Mouse (Mus musculus) ES-CJ7 (cell line): ENCODE data around the gene Gmcl1.

Experiments used
- DNase-seq: peaks from one replicate; pipeline ENCODE4 v3.0.0; 2011; ENCODE audit warnings: low read depth, low spot score

The Gmcl1 gene

DNA sequence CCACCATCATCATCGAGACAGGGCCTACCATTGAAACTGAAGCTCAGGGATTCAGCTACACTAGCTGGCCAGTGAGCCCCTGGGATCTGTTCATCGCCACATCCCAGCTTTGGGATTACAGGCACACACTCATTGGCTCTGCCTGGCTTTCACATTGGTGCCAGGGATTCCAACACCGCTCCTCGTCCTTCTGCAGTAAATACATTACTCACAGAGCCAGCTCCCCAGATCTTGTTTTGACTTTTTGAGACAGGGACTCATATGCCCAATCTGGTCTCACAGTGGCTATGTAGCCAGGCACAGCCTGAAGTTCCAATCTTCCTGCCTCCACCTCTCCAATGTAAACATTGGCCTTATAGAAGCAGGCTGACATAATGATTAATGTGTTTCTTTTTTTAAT is 3.1 kb upstream of the Gmcl1 start:
- no peak for DNase-seq

DNA sequence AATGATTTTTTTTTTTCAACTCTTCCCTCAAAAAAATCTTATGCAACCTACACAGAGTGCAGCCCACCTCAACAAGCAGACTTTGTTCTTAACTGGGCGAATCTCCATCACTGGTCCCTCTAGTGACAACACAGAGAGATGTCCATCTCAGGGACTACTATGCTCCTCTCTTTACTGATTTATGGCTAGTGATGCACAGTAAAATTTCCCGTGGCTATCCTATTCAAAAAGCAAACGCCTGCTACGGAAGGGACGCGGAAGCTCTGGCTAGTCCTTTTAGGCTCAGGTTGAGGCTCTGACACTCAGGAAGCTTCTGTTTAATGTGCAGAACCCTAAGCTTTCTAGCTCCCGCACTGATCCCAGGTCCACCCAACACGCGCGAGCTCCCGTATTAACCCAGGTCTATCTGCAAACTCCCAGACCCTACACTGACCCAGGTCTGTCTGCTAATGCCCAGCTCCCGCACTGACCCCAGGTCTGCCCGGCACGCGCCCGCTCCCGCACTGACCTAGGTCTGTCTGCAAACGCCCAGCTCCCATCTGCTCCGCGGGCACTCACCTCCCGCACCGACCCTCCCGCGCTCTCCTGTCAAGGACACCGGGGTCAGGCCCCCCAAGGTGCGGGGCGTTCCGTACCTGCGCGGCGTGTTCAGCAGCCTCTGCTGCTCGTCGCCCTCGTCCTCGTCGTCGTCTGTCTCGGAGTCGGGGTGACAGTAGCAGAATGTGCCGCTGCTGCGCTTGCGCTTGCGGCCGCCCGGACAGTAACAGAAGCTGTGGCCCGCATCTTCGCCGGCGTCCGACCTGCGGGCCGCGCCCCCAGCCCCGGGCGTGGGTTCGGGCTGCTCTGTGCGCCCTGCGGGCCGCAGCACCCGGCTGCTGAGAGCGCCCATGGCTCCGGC is 658 bp downstream of the Gmcl1 start:
- DNase-seq: peak; percentile 66

DNA sequence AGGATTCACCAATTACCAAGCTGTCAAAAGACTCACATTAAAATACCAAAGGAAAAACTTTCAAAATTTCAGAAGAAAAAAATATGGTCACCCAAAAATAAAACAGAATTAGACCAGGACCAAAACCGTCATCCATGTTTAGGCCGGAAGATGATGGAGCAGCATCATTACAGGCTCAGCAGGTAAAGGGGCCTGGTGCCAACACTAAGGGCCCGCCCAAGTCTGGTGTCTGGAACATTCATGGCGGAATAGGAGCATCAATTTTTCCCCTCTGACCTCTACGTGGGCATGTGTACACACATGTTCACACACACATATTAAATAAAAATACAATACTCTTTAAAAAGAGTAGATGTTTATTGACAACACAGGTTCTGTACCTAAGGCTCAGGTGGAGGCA is 4.5 kb downstream of the Gmcl1 start:
- no peak for DNase-seq

DNA sequence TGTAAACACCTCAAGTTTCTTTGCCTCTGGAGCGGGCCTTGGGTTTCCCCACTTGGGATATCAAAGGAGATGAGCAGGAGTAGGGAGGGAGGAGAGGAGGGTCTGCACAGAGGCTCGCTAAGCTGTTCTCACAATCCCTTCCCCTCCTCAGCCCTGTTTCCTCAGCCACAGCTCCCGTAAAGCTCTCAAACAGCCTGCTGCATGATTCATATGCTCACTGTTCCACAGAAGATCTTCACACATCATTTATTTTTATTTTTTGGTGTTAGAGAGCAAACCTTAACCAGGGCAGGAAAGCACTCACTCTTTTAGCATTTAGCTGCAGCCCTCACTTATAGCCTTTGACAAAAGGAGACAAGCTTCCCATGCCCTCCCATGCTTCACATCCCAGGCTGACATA is 11.2 kb downstream of the Gmcl1 start:
- DNase-seq: no peak

DNA sequence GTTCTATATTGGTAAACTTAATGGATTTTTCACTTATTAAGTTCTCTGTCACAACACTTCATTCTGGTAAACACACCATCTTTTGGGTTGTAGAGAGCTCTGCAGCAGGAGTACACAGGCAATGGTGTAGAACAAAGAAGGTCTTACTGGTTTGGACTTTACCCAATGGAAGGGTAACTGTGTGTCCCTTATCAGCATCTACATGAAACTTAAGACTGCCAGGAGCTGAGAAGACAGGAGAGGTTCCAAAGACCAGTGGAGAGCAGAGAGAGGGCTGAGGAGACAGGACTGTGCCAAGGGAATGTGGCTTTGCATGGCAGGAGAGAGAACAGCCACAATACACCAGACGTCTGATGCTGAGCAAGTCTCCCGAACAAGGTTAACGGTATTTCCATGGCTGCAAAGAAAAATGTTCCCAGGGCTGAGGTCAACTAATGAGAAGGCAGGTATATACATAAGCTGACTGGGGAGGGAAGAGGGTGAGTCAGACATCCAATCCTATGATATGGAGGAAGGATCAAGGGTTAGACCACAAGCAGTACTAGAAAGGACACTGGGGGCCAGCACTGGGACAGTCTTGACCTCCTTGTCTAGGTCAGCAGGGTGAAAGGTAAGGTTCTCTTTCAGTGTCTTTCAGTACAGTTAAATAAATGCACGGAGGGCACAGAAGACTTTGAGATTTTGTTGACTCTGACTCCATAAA is 25.0 kb downstream of the Gmcl1 start:
- no peak for DNase-seq

DNA sequence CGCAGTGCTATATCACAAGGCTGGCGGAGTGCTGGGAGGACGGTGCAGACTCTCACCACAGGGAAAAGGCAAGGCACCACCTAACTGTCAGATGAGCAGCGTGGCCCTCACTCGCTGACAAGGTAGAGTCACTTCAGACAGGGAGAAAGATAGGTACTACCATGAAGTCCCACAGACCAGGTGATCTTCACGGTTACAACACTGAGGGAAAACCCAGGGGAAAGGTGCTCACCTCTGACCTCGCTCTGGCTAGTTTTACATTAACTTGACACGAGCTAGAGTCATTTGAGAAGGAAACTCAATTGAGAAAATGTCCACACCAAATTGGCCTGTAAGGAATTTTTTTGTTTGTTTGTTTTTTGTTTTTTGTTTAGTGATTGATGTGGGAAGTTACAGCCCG is 30.6 kb downstream of the Gmcl1 start:
- no peak for DNase-seq

DNA sequence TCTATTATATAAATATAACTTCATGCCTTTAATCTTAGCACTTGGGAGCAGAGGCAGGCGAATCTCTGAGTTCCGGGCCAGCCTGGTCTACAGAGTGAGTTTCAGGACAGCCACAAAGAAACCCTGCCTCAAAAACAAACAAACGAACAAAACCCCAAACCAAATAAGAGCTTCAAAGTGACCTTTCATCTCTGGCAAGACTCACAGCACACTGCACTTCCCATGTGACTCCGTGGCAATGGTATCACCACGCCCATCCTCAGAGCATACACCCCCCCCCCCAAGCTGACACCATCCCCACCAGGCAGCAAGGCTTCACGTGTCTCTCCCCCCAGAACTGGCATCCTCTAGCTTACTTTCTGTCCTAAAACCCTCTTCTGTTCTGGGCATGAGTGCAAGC is 35.3 kb downstream of the Gmcl1 start:
- DNase-seq: no peak

DNA sequence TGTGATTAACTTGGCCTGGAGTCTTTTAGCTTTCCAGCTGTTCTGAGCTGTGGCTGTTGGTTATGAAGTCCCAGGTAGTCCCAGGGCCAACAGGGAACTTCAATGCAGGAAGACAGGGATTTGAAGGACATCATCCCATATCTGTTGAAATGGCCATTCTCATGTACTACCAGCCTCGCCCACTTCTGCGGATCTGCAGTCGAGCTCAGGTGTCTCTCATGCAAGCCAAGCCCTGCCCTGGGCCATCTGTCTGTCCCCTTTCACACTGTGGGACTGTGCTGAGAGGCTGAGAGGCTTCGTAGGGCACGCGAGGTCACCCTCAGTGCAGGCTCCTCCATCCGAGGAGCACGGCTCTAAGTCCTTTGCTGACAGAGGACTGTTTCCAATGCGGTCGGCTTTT is 37.0 kb downstream of the Gmcl1 start:
- no peak for DNase-seq

DNA sequence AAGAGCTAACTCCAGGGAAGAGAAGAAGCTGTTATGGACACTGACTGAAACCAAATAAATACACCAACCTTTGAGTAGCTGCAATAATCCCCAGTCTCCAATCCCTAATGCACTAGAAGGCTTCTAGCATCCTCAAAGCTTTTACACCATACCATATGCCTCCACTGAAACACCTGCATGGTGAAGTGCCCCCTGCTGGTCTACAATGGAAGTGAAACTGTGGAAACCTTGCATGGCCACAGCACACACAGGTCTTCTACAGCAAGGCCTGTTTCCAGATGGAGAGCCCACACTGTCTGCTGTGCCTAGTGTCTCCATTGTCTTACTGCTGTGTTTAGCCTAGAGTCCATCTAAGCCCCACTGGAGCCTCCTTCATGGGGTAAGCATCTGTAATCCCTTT is 38.7 kb downstream of the Gmcl1 start:
- peak; percentile 82 for DNase-seq

DNA sequence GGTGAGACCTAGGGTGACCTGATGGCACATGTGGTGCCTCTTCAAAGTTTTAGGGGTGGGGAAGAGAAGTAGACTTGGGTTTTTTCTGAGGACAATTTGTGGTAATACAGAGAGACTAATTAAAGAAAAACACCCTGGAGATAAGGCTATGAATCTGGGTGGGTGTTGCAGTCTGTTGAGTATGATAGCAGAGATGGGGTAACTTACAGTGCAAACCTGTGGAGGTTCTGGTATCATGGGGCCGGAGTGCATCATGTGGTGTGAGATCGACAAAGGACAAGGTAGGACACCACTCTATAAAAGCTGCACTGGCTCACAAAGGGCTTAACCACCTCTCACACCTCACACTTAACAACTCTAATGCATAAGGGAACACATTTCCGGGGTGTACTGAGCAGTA is 43.5 kb downstream of the Gmcl1 start:
- no peak for DNase-seq

DNA sequence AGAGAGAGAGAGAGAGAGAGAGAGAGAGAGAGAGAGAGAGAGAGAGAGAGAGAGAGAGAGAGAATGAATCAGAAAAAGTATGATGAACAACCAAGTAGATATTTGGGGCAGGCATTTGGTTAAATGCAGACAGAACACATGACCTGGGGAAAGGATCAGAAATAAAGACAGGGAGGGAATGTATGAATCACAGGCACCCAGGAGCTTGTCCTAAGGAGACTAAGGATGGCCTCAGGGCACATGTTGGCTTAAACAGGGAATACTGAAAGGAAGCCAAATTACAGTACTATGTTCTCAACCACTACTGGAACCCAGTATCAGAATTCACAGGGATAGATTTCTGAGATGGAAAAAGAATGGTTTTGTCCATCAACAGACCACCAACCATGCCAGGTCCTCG is 46.2 kb downstream of the Gmcl1 start:
- DNase-seq: no peak

DNA sequence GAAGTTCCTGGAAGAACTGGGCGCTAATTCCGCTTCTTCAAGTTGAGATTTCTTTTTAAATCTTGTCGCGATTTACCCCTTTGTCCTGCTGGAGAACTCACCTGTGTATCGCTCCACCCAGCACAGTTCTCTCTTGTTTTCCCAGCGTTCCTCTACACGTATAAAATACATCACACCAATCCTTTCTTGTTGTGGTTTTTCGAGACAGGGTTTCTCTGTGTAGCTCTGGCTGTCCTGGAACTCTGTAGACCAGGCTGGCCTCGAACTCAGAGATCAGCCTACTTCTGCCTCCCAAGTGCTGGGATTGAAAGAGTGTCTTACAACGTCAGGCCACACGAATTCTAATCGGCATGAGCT is 48.5 kb downstream of the Gmcl1 start:
- no peak for DNase-seq

DNA sequence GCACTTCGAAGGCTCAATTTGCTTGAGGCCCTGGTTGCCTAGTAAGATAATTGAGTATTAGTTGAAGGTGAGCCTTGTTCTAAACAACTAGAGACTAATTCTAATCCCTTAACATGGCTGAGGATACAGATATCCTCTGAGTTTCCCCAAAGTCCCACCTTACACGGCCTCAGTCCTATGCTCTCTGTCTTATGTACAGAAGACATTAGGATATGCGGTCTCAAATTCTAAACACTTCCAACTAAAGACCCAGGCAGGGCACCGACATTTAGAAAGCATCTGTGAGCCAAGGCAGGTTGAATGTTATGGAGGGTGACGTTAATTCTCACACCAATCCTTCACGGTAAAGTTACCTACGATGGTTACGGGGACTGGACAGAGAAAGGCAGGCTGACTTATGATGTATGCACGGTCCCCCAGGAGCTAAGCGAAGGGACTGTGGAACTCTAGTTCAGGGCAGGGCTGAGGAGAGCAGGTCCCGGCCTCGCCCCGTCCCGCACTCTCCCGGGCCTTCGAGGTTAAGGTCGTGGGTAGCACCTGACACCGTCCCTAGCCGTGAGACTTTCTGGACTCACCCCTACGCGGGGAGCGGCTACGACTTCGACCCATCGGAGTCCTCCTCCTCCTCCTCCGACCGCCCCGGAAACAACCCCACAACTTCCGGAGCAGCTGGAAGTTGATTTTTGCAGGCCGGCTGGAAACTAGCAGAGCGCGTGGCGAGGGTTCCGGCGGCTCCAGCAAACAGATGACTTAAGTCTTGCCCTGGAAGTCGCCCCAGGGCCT is 49.1 kb downstream of the Gmcl1 start, which contains the start of gene Snrnp27:
TSS of gene Snrnp27 (minus strand) at position 651 of the 783 bp plus-strand sequence.
- peak; percentile 96 for DNase-seq

DNA sequence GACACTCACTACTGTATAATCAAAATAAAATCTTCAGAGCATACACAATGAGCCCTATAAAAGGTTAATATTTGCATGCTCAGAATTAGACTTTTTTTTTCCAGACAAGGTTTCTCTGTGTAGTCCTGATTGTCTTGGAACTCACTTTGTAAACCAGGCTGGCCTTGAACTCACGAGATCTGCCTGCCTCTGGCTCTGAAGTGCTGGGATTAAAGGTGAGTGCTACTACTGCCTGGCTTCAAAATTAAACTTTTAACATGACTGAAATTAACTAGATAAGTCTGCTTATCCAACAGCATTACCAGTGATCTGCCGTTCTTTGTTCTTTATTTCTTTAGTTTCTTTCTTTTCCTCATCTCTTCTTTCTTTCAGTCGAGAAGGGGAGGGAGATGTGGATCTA is 51.9 kb downstream of the Gmcl1 start:
- no peak for DNase-seq

DNA sequence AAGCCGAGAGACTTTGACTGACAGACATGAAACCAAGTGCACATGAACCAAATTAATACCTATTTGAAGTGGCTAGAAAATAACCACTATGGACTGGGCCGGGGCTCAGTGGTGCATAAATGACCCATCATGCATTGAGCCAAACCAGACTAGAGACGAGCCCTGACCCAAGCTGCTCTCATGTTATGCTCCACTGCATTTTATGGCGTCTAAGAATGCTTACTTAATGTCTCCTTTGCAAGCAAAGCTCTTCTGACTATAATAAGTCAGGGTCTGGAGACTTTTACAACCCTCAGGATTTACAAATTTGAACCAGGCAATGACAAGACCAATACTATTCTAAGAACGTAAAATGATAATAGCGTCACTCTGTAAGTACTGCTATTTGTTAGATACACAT is 54.8 kb downstream of the Gmcl1 start:
- DNase-seq: no peak

DNA sequence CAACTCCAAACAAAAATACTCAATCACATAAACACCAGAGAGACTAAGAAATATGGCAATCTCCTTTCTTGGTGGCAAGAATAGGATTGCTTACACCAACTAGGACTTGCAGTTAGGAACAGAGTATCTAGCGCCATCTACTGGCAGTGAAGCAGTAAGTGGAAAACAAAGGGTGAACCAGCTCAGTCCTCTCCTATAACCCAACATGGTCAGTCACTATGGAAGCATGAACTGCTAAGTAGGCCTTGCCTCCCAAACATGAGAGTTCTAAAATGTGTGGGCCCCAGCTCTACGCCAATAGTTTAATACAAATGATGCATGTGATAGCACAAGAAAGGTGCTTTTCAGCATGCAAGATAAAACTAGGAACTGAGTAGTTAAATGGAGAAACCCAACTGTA is 62.3 kb downstream of the Gmcl1 start:
- peak; percentile 93 for DNase-seq

DNA sequence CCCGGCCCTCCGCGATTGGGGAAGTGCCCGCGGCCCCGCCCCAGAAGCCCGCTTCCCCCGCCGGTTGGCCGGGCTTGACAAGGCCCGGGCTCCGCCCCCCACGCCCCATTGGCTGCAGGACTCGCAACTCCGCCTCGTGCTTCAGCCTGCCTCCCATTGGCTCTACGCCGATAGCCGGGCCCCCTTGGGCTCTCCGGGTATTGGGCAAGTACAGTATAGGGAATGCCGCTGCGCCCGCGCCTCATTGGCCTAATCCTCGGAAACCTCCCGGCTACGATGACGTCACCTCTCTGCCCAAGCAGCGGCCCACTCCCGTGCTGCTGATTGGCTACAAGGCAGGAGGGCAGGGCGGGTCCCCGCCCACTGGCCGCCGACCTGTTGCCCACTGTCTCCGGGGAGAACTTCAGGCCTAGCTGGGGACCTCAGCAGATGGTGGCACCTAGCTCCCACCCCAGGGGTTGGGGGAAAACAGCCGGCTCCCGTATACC is 63.9 kb downstream of the Gmcl1 start:
- peak; percentile 100 for DNase-seq

DNA sequence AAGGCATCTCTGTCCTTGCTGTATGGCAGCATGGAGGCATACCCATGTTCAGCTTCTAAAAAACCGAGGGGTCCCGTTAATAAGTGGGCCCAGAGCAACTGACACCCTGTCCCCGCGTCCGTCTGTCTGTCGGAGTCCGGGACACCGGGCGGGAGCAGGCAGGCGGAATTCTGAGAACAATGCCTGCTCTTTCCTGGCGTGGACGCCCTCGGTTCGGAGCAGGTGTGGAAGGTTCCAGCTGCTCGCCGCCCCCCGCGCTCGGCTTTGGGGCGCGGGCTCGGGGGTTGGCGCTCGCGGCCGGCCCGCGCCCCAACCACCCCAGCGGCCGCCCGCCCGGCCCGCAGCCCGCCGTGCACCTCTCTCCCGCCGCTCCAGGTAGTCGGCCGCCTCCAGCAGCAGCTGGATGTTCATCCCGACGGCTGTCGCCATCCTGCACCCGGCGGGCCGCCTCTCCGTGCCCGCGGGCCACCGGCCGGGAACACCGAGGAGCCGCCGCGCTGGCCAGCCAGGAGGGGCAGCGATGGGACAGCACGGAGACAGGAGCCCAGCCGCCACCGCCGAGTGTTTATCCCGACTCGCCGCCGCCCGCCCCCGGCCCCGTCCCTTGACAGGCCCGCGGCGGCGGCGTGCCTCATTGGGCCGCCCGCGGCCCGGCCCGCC is 64.5 kb downstream of the Gmcl1 start, which contains the start of gene Mxd1:
TSS of gene Mxd1 (minus strand) at position 582 of the 660 bp plus-strand sequence.
- DNase-seq: no peak

DNA sequence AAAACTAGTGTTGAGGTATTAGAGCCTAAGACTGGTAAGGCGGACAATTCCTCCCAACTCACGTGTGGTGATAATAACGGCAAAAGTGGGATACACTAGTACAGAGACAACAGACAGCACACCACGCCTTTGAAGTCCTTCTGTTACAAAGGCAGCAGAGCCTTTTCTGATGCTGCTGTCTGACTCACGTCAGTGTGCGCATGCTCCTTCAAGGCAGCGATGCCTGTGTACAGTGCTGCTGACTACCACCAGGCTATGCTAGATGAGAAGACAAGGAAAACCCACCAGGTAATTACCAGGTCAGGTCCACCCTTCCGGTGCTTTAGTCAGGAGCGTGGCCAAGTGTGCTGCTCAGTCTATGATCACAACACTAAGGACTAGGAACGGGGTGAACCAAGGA is 66.1 kb downstream of the Gmcl1 start:
- no peak for DNase-seq

DNA sequence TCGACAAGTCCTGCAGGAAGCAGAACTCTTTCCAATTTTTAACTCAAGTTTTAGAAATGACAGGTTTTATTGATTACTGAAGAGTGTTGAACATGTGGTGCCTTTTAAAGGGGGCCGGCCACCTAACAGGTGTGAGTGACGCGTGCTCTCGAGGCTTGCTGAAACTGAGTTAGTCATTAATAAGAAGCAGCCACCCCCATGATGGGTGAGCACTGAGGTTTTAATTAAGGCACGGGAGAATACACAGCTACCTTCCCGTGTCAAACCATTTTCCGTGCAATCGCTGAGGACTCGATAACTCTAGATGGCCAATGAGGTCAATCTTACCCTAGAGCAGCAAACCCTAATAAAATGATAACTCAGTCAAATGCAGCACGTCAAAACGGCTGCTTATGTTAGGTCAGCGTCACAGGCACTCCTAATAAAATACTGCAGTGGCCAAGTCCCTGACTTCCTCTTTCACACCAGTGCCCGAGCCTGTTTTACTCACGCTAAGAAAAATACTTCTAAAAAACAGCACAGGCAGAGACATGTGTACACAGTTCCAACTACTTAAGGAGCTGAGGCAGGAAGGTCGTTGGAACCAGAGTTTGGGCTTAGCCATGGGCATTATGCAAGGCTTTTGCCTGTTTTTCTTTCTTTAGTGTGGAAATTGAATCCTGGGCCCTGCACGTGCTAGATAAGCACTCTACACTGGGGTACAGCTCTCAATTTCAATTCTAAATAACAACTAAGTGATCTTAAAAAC is 67.4 kb downstream of the Gmcl1 start:
- DNase-seq: no peak

DNA sequence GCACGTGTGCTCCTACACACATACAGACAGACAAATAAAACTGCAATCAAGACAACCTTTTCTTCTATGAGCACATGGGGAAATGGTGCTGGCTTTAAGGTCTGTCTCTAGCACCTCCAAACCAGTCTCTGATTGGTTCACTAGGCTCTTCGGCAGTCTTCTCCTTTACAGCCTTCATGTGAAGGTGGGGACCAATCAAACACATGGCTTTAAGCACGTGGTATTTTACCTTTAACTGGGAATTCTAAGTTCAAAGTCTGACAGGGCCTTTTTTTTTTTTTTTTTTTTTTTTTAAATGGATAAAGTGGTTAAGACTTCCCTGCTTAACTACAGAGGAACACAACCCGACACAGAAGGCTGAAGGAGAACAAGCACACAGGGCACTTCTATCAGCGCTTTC is 68.1 kb downstream of the Gmcl1 start:
- DNase-seq: no peak
